21 mouse cellular contexts compared by ENCODE assay signal in genomic region chr9:101018768-101019167, GRCm38 (mm10).
"Had no signal": no experiment of that assay in that cellular context is flagged by ENCODE, and none has a peak within 500 bp of the region (broad histone marks: within the 10 kb centered on the region; RNA-seq: fewer than 3 reads in every experiment).

No protein-coding gene starts in this region.

- H3K9ac ChIP-seq: liver, embryonic 14.5 days; lung, embryonic 15.5 days; midbrain, embryonic 12.5 days; neural tube, embryonic 13.5 days; neural tube, embryonic 15.5 days had no signal

- H3K4me3 ChIP-seq: lung, embryonic 15.5 days; megakaryocyte, embryonic 14.5 days; midbrain, embryonic 10.5 days; midbrain, embryonic 12.5 days; myocyte; neural tube, embryonic 13.5 days; neural tube, embryonic 15.5 days had no signal

- H3K4me1 ChIP-seq: midbrain, embryonic 10.5 days; midbrain, embryonic 12.5 days; neural tube, embryonic 15.5 days had no signal

- DNase-seq: lung, adult 2 months; lung, postnatal 10 days; lung, postnatal 4 days; midbrain, embryonic 14.5 days; retina, postnatal 1 day; right cerebral cortex, adult 18-20 months; right cerebral cortex, postnatal 25 days; right cerebral cortex, postnatal 4 days; spleen, adult 18-20 months; thymus, adult 2 months; thymus, postnatal 25 days; thymus, postnatal 4 days had no signal

- H3K27me3 ChIP-seq: lung, embryonic 15.5 days; megakaryocyte, embryonic 14.5 days; midbrain, embryonic 12.5 days; neural tube, embryonic 13.5 days; neural tube, embryonic 15.5 days had no signal

- H3K4me2 ChIP-seq: lung, embryonic 15.5 days; midbrain, embryonic 12.5 days; neural tube, embryonic 13.5 days; neural tube, embryonic 15.5 days had no signal

- H3K27ac ChIP-seq: liver, embryonic 14.5 days; midbrain, embryonic 10.5 days; midbrain, embryonic 12.5 days; neural tube, embryonic 13.5 days; neural tube, embryonic 15.5 days had no signal

- ATAC-seq: midbrain, embryonic 16.5 days had no signal

- H3K9me3 ChIP-seq: lung, embryonic 15.5 days; megakaryocyte, embryonic 14.5 days; neural tube, embryonic 15.5 days had no signal
